Mouse (Mus musculus) urinary bladder, postnatal 4 days (tissue): Measurements from ENCODE around the gene Pbxip1.

Experiments
- DNase-seq, 2 experiments: peaks; one replicate each; pipeline ENCODE4 v3.0.0; 2021 to 2022; ENCODE audit warnings: low spot score in 2 of 2

Gene Pbxip1

DNA sequence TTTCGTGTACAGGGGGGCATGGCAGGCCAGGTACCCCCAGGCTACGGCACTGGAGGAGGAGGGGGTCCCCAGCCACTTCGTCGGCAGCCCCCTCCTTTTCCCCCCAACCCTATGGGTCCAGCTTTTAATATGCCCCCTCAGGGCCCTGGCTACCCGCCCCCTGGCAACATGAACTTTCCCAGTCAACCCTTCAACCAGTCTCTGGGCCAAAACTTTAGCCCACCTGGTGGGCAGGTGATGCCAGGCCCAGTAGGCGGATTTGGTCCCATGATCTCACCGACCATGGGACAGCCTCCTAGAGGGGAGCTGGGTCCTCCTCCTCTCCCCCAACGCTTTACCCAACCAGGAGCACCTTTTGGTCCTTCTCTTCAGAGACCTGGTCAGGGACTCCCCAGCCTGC is 3.9 kb upstream of the Pbxip1 start:
- DNase-seq: no peak

DNA sequence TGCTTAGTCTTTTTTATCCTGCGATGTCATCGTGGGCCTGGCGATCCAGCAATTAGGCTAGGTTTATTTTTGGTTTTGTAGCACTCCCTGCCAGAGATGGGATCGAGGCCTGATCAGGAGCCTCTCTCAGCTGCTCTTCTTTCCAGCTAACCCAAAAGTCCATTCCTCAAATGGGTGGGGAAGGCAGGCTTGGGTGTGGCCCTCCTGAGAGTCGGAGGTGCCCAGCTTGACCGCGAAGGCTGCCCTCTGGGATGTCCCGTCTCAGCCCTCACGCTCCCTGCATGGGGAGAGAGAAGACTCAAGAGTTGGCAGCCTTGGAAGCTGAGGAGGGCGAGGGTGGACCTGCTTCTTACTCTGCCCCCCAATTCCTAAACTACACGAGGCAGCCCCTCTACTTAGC is 2.0 kb upstream of the Pbxip1 start:
- no peak for DNase-seq

- no peak for DNase-seq
These were observed 1.5 kb upstream of the Pbxip1 start for GRCm38 (mm10) chr3:89435041-89435440.

GRCm38 (mm10) chr3:89437269-89437668 is 763 bp downstream of the Pbxip1 start:
- no peak for DNase-seq

- no peak for DNase-seq
These were observed 4.2 kb downstream of the Pbxip1 start for GRCm38 (mm10) chr3:89440691-89441090.

DNA sequence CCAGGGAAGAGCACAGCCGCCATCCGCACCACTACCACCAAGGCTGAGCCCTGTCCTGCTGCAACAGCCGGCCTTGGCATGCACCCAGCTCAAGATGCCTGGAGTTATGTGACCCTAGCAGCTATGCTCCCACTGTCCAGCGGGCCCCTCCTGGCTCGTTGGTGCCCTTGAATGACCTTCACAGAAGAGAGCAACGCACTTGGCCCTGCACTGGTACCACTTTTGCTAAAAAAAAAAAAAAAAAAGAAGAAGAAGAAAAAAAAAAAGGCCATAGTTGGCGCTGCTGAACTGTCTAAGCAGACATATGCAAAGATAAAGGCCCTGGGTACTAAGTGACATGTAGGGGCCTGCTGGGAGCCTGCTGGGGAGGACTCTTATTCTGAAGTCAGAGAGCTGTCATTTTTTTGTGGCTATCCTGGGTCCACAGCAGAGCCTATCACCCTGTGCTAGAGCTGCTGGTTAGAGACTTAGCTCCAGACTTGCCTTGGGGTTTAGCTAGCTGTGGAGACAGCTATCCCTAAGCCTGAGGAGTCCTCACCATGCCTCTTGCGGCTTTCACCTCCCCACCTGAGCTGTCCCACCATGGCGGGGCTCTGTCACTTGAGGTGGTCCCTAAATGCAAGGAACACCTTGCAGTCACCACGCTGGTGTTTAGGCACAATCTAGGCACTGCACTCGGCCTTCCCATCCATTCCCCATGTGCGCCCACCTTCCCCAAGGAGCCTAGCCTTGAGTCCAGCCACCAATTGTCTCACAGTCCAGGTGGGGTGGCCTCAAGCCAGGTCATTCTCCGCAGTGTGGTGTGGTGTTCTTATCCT is 12.4 kb downstream of the Pbxip1 start:
- DNase-seq: peak in 1 of 2 experiments; percentile 46

DNA sequence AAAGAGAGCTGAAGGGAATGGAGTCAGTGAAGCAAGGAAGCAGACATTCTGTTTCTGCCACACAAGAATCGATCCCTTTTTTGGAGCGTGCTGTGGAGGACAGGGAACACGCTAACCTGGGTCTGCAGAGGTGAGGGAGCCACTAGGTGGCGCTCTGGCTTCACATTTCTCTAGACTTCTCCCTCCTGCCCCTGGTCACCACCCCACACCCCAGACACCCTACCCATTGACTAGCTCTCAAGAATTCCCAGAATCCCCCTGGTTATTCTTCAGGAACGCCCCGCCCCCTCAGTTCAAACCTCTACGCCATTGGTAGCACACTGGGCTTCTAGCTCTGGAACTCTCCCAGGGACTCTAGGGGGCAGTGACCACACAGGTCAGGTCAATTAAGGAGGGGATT is 13.0 kb downstream of the Pbxip1 start:
- peak; percentile 55 to 72 for DNase-seq

- DNase-seq: no peak
These were observed 15.4 kb downstream of the Pbxip1 start for GRCm38 (mm10) chr3:89451916-89452315.

GRCm38 (mm10) chr3:89454401-89455177 is 18.1 kb downstream of the Pbxip1 start, which contains the start of gene Pmvk:
TSS of gene Pmvk (plus strand) at chr3:89454541.
- DNase-seq: no peak

GRCm38 (mm10) chr3:89455786-89456285 is 19.3 kb downstream of the Pbxip1 start:
- DNase-seq: no peak

DNA sequence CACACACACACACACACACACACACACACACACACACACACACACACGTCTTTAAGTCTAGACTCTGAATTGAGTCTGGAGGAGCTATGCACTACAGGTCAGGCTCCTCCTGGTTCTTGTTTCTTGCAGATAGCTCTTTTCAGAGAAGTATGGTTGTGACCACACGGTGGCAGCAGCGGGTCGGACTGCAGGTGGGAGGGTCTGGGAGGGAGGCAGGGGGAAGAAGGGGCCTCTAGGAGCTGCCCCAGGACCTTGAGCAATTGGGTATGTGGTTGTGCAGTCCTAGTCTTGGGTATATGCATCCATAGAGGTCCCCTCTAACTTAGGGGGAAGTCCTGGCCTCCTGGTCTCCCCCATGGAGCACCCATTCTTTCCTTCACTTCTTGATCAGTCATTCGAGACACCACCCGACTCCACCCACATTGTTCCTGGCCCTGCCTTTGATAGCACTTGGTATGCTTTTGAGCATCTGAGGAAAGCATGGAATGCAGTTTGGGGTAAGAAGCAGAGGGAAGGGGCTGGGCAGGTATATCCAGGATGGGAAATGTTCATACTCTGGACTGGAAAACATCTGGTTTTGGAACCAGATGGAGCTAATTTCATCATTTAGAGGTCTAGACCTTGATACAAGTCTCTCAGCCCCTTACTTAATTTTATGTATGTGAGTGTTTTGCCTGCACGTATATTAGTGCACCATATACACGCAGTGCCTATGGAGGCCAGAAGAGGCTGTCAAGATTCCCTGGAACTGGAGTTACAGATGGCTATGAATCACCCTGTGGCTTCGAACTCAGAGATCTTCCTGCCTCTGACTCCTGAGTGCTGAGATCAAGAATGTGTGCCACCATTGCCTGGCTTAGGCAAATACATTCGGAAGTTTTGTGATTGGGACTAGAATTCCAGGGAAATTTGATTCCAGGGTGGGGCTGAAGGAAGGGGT is 20.5 kb downstream of the Pbxip1 start:
- DNase-seq: peak in 1 of 2 experiments; percentile 73

- no peak for DNase-seq
These were observed 22.0 kb downstream of the Pbxip1 start for GRCm38 (mm10) chr3:89458372-89458964.

DNA sequence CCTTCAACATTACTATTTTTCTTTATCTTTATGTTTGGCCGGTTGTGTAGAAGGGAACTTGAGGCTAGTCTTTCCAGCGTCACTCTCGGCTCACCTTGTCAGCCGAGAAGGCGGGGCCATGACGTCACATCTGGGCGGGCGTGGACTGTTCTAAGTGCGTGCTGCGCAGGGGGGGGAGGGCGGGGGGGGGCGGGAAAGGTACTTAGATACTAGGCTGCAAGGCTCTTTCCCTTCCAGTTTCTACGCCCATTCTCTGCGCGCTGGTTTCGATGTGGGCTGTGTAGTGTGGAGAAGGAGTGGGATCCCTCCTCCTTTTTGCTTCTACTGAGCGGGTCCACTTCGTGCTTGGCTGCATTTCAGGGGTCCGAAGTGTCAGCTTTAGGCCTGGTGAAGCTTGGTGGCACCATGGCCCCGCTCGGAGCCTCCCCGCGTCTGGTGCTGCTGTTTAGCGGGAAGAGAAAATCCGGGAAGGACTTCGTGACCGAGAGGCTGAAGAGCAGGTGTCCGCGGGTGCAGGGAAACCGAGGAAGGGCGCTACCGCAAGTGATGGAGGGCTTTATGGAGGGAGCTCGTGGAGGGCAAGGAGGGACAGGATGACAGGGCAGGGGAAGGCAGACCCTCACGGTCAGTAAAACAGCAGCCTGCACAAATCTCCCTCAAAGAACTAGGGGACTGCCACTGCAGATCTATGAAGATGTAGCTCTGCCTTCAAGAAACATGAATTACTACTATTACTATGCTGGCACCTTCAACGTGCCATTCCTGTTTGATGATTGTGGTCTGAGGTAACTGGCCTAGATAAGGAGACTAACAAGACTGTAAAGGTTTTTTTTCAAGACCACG is 22.7 kb downstream of the Pbxip1 start:
- peak; percentile 83 to 95 for DNase-seq

GRCm38 (mm10) chr3:89468268-89468667 is 31.8 kb downstream of the Pbxip1 start:
- no peak for DNase-seq

DNA sequence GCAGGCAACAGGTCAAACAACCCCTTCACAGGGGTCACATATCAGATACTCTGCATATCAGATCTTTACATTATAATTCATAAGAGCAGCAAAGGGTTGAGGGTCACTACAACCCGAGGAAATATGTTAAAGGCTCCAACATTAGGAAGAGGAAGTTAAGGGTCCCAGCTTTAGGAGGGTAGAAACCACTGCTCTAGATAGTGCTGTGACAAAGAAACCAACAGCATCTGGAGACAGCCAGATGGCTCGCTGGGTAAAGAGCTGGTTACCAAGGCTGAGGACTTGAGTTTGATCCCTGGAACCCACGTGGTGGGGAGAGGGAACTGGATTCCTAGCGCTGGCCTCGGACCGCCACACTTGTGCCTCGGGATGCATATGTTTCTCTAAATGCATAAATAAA is 35.8 kb downstream of the Pbxip1 start:
- no peak for DNase-seq

DNA sequence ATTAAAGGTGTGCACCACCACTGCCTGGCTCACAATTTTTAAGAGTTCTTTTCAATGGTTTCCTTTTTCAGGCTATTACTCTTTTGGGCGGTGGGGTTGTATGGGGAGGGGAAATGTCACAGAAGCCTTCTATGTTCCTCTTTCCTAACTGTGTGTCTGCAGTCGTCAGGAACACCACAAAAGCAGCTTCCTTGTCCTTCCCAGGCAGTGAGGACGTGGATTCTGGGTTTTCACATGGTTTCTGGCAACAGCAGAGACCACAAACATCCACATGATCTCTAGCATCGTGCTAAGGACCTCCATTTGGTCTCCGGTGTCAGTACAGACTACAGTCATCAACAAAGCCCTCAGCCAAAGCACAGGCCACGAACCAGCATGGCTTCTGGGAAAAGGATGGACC is 37.3 kb downstream of the Pbxip1 start:
- no peak for DNase-seq

- DNase-seq: no peak
These were observed 42.5 kb downstream of the Pbxip1 start for GRCm38 (mm10) chr3:89479055-89479454.

GRCm38 (mm10) chr3:89481488-89481887 is 45.0 kb downstream of the Pbxip1 start:
- no peak for DNase-seq

DNA sequence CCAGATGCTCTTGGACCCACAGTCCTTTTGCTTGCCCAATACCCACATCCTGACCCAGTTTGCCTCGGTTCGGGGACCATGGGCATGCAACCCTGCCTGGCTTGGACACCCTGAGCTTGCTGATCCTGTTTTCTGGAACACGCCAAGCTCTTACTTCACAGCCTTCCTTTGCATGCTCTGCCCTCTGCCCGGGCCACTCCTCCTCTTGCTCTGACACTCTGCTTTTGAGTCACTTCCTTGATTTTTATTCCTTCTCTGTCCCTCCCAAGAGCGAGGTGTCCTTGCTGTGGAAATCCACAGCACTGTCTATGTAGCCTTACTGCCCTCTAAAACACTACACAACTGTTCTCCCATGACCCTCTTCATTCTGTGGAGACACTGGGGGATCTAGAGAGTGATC is 45.7 kb downstream of the Pbxip1 start:
- no peak for DNase-seq
